Mouse (Mus musculus) lung, embryonic 14.5 days (tissue): ENCODE measurements around the gene Krt27. TPM values are rescaled to one million over a fixed set of nuclear protein-coding genes. Genes with fewer than 3 reads are reported as not detected.

Source experiments
- ATAC-seq: fragments of 200-750 bp; cut with Nextera tagmentation; 2 replicates; pipeline ENCODE4 v1.8.0; 2017; ENCODE audit warnings: mild to moderate bottlenecking, moderate TSS enrichment, moderate library complexity; ENCODE audit not compliant: insufficient read depth
- DNase-seq: peaks from one replicate; pipeline ENCODE4 v3.0.0-alpha.2; 2015
- H3K27ac ChIP-seq: fragments of 300-500 bp; sonication (generic); 2 replicates; pipeline ENCODE4 v1.5.1; 2014; ENCODE audit warnings: low read depth, mild to moderate bottlenecking, moderate library complexity
- H3K27me3 ChIP-seq: fragments of 300-500 bp; sonication (generic); 2 replicates; pipeline ENCODE4 v1.6.1; 2014; ENCODE audit warnings: low read length, control low read depth; ENCODE audit not compliant: insufficient read depth
- H3K36me3 ChIP-seq: fragments of 300-500 bp; sonication (generic); 2 replicates; pipeline ENCODE4 v1.6.1; 2014; ENCODE audit warnings: control low read depth; ENCODE audit not compliant: insufficient read depth
- H3K4me1 ChIP-seq: fragments of 300-500 bp; sonication (generic); 2 replicates; pipeline ENCODE4 v1.6.1; 2014; ENCODE audit warnings: antibody characterized with exemption, control low read depth; ENCODE audit not compliant: insufficient read depth
- H3K4me2 ChIP-seq: fragments of 300-500 bp; sonication (generic); 2 replicates; pipeline ENCODE4 v1.6.1; 2014; ENCODE audit warnings: mild to moderate bottlenecking
- H3K4me3 ChIP-seq: fragments of 300-500 bp; sonication (generic); 2 replicates; pipeline ENCODE4 v1.5.1; 2014; ENCODE audit warnings: low read depth, low read length
- H3K9ac ChIP-seq: fragments of 300-500 bp; sonication (generic); 2 replicates; pipeline ENCODE4 v1.6.1; 2014
- H3K9me3 ChIP-seq: fragments of 300-500 bp; sonication (generic); 2 replicates; pipeline ENCODE4 v1.6.1; 2016; ENCODE audit warnings: low read depth, low read length, control low read depth
- CTCF ChIP-seq: IDR thresholded peaks from 2 replicates; pipeline ENCODE4 v1.5.1; 2016; ENCODE audit warnings: antibody characterized with exemption, low read depth
- WGBS: fragments of 180-500 bp; shearing (Covaris S2); extraction: QIAGEN DNeasy Blood & Tissue Kit; methylation state at CpG from one replicate; pipeline ENCODE4 v1.1.7; 2014; 5-methylcytosine and 5-hydroxymethylcytosine counted together
- polyA plus RNA-seq: library from polyadenylated mRNA; unstranded; fragments of >200 nt; fragmentation: Nextera tagmentation; extraction: Ambion mirVana; gene quantifications from 2 replicates; pipeline ENCODE4 v1.2.1, GENCODE M21; 2014

Gene Krt27
- polyA plus RNA-seq, 1 experiment from 2014 or later = not detected

GRCm38 (mm10) chr11:99391375-99391774 lies 40.5 kb upstream of the Krt27 start:
- no peak for DNase-seq
- Histone ChIP-seq H3K27ac (no peak overlapping the region), H3K27me3 (no peaks in the 10 kb centered on the region), H3K4me3 (no peak overlapping the region), H3K4me1 (no peaks in the 10 kb centered on the region), H3K4me2 (no peak overlapping the region), H3K9ac (no peak overlapping the region), H3K36me3 (no peaks in the 10 kb centered on the region; the same call in 1 of the 2 replicates), H3K9me3 (no peaks in the 10 kb centered on the region)
- TF ChIP-seq CTCF = no peak
- no peak for ATAC-seq
- WGBS = 74% methylated on average over 6 of the region's 6 CpGs

DNA sequence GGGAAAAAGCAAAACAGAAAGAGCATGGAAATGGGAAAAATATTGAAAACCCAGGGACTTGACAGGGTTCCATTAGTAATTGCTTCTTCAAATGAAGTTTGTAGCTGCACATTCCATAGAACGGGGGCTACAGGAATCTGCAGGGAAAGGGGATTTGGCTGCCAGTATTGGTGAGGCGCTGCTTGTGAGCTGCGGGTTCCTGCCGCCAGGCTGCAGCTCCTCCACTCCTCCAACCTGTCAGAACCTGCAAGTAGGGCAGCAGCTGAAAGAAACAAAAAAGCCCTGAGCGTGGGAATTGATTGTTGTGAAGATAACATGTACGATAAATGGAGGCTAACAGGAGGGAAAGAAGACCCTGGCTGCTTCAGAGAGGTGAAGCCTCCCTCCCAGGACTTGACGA lies 40.0 kb upstream of the Krt27 start:
- ATAC-seq = no peak
- no peak overlapping the region for H3K27ac ChIP-seq
- H3K36me3 ChIP-seq = no peaks in the 10 kb centered on the region; the same call in 1 of the 2 replicates
- no peaks in the 10 kb centered on the region for H3K4me1 ChIP-seq
- 61% methylated on average over 7 of the region's 7 CpGs for WGBS
- H3K4me3 ChIP-seq = no peak overlapping the region
- no peak for TF ChIP-seq CTCF
- no peaks in the 10 kb centered on the region for H3K27me3 ChIP-seq
- no peak overlapping the region for H3K4me2 ChIP-seq
- no peak for DNase-seq
- no peaks in the 10 kb centered on the region for H3K9me3 ChIP-seq
- H3K9ac ChIP-seq = no peak overlapping the region

DNA sequence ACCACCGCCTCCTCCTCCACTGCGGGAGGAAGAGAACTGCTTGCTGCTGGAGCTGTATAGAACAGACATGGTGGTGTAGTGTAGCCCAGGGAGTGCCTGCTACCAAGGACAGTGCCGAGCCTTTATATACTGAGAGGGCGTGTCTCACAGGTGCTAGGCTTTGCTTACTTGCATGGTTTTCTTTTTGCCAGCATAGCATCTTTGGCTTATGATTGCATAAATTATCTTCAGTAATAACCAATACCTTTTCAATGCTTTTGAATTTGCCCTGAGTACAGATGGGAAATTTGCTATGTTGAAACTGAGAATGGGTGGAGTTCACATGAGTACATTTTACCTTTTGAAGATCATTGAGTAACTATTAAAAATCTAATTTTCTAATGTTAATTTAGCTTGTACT lies 38.4 kb upstream of the Krt27 start, which contains the start of gene Krt10:
Gene Krt10, minus strand, starts transcription at position 101 of the 400 bp plus-strand sequence.
- TF ChIP-seq CTCF = no peak
- Histone ChIP-seq H3K27ac (no peak within 1 kb of the TSS), H3K4me2 (no peak within 1 kb of the TSS), H3K36me3 (no peaks in the 10 kb centered on the region; the same call in 1 of the 2 replicates), H3K27me3 (no peaks in the 10 kb centered on the region), H3K9me3 (no peaks in the 10 kb centered on the region), H3K9ac (no peak within 1 kb of the TSS), H3K4me1 (no peaks in the 10 kb centered on the region), H3K4me3 (no peak within 1 kb of the TSS)
- ATAC-seq (no peak), DNase-seq (no peak)
- 81% methylated on average over 4 of the region's 4 CpGs for WGBS

GRCm38 (mm10) chr11:99388661-99389060 lies 37.8 kb upstream of the Krt27 start:
- no peak for TF ChIP-seq CTCF
- no peak overlapping the region for H3K4me3 ChIP-seq
- H3K9ac ChIP-seq = no peak overlapping the region
- no peak overlapping the region for H3K27ac ChIP-seq
- H3K36me3 ChIP-seq = no peaks in the 10 kb centered on the region; the same call in 1 of the 2 replicates
- ATAC-seq (no peak), DNase-seq (no peak)
- no peaks in the 10 kb centered on the region for H3K9me3 ChIP-seq
- 90% methylated on average over 18 of the region's 18 CpGs for WGBS
- H3K27me3 ChIP-seq = no peaks in the 10 kb centered on the region
- H3K4me1 ChIP-seq = no peaks in the 10 kb centered on the region
- no peak overlapping the region for H3K4me2 ChIP-seq

GRCm38 (mm10) chr11:99385813-99386721 lies 35.2 kb upstream of the Krt27 start:
- H3K27me3 ChIP-seq = no peaks in the 10 kb centered on the region
- peak overlapping the region; percentile 99 for H3K27ac ChIP-seq
- peak overlapping the region; percentile 78 for H3K4me2 ChIP-seq
- whole genome bisulfite sequencing = 1% methylated on average over 71 of the region's 71 CpGs
- DNase-seq (peak; percentile 94), ATAC-seq (peak; percentile 91)
- peak overlapping the region; percentile 59 for H3K4me3 ChIP-seq
- no peak for TF ChIP-seq CTCF
- no peaks in the 10 kb centered on the region; the same call in 1 of the 2 replicates for H3K36me3 ChIP-seq
- no peaks in the 10 kb centered on the region for H3K4me1 ChIP-seq
- peak overlapping the region; percentile 62 for H3K9ac ChIP-seq
- H3K9me3 ChIP-seq = no peaks in the 10 kb centered on the region

DNA sequence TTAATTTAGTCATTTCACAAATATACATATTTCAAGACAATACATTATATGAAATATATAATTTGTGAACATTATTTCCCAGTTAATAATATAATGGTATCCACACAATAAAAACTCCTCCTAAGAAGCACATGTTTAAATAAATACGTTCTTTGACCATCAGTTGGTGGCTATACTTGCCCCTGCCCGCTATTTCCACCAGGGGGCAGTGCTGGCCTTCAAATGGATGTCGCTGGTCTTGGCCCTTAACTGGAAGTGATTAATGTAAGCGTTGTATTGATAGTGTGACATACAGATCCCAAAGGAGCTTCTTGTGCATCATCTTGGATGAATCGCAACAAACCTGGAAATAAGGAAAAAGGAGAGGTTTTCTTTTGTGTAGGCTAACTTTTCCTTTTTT lies 28.7 kb upstream of the Krt27 start:
- WGBS = 12% methylated on average over 5 of the region's 5 CpGs
- no peak overlapping the region for H3K4me2 ChIP-seq
- no peaks in the 10 kb centered on the region for H3K36me3 ChIP-seq
- DNase-seq (peak; percentile 81), ATAC-seq (no peak)
- H3K27me3 ChIP-seq = no peaks in the 10 kb centered on the region; the same call in 1 of the 2 replicates
- H3K9ac ChIP-seq = no peak overlapping the region
- no peak overlapping the region for H3K27ac ChIP-seq
- peak; percentile 84 for TF ChIP-seq CTCF
- H3K9me3 ChIP-seq = no peaks in the 10 kb centered on the region
- H3K4me1 ChIP-seq = no peaks in the 10 kb centered on the region
- no peak overlapping the region for H3K4me3 ChIP-seq

DNA sequence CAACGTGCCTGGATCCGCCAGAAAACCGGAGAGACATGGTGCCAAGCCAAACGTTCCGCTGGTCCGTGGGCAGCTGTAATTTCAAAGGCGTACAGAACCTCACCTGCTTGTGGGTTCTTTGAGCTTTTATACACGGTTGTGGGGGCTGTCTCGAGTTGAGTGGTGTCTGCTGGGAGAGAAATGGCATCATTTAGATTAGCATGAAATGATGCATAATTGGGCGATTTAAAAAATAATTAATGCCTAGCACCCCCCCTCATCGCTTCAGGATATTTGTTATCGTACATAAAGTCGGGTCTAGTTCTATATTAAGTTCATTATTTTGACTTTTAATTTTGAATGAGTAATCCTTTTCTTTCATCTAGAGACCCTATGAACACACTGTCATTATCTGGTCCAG lies 23.9 kb upstream of the Krt27 start, which contains the start of gene Krt28:
Gene Krt28, minus strand, starts transcription at position 101 of the 400 bp plus-strand sequence.
- no peak for ATAC-seq

More for the DNA sequence above, 23.9 kb upstream of the Krt27 start, which contains the start of gene Krt28:
- TF ChIP-seq CTCF = no peak
- H3K9me3 ChIP-seq = no peaks in the 10 kb centered on the region
- H3K27ac ChIP-seq = no peak within 1 kb of the TSS
- no peak within 1 kb of the TSS for H3K4me3 ChIP-seq
- no peak within 1 kb of the TSS for H3K4me2 ChIP-seq
- H3K27me3 ChIP-seq = no peaks in the 10 kb centered on the region; the same call in 1 of the 2 replicates
- no peak for DNase-seq
- no peak within 1 kb of the TSS for H3K9ac ChIP-seq
- WGBS = 81% methylated on average over 13 of the region's 13 CpGs
- no peaks in the 10 kb centered on the region for H3K4me1 ChIP-seq
- no peaks in the 10 kb centered on the region for H3K36me3 ChIP-seq
